Mouse (Mus musculus): Measurements from ENCODE around the gene Svs5. TPM values are rescaled to one million over a fixed set of nuclear protein-coding genes. Genes with fewer than 3 reads are reported as not detected.

The Svs5 gene
- polyA plus RNA-seq, 1 experiment: not detected

DNA sequence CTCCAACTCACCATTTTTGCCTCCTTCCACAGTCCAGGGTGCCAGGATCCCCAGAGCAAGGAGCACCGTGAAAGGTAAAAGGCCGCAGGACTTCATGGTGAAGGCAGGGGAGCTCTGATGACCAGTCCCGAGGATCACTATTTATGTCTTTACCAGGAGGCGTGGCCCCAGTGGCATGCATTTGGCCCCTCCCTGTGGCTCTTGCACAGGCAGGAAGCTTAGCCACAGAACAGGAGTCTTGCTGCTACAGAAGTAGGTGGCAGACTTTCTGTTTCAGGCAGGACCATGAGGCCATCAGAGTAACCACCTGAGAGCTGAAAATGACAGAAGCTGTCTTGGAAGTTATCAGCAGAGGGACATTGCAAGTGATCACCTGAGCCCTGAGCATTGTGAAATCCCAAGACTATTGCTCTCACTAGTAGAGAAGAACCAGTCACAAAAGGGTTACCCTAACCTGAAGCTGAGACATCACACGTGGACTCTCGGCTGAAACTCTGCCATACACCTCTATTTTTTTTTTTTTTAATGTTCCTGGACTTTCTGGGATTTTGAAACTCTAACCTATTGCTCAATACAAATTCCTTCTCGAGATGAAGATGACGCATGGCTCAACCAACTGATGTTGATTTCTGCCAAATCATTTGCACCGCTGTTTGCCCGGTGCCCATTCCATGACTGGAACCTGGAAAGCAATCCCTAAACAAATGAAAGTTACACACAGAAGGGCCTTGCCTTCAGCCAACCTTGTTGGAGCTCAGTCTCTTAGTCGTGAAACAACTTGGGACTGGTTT lies 23.8 kb downstream of the Svs5 start:
- TF ChIP-seq POLR2A (IDR thresholded peaks at IDR 0.05; ENCODE audit: extremely low read depth, insufficient read depth, low read length) (no peak), CTCF (IDR thresholded peaks at IDR 0.05; ENCODE audit: extremely low read depth, insufficient read depth, low read length) (no peak)
- Histone ChIP-seq H3K4me1 (ENCODE audit: control insufficient read depth, insufficient read depth, low read length) (no peaks in the 10 kb centered on the region), H3K27ac (ENCODE audit: insufficient read depth, low read length) (no peak overlapping the region), H3K4me3 (ENCODE audit: insufficient read depth, low read length) (no peak overlapping the region)

DNA sequence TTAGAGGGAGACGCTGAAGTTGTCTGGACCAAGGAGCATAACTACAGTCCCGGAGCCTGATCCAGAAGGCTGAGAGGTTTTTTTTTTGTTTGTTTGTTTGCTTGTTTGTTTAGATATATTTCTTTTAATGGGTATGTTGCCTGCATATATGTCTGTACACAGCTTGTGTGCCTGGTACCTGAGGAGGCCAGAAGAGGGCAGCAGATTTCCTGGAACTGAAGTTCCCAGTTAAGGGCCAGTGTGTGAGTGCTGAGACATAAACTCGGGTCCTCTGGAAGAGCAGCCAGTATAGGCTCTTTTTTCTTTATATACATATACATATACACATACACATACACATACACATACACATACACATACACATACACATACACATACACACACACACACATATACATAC lies 25.8 kb downstream of the Svs5 start:
- no peak for TF ChIP-seq POLR2A (IDR thresholded peaks at IDR 0.05; ENCODE audit: extremely low read depth, insufficient read depth, low read length)
- no peak for TF ChIP-seq CTCF (IDR thresholded peaks at IDR 0.05; ENCODE audit: extremely low read depth, insufficient read depth, low read length)
- no peaks in the 10 kb centered on the region for H3K4me1 ChIP-seq (ENCODE audit: control insufficient read depth, insufficient read depth, low read length)
- H3K4me3 ChIP-seq (ENCODE audit: insufficient read depth, low read length): no peak overlapping the region
- no peak overlapping the region for H3K27ac ChIP-seq (ENCODE audit: insufficient read depth, low read length)

DNA sequence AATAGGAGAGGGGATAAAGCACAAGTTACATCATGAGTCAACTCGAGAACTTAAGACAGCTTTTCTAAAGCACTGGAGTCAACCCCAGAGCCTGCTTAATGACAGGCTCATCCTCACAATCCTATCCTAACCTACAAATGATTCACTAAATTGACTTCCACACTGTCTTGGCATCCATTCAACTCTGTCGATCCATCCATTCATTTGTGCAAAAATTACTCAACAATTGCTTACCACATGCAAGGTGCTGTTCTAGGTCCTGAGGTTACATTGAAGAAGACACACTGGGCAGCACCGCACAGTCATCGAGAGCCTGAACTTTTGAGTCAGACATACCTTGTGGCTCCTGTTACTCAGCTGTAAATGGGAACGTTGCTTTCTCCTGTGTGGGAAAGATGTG lies 26.5 kb downstream of the Svs5 start:
- Histone ChIP-seq H3K4me1 (ENCODE audit: control insufficient read depth, insufficient read depth, low read length) (no peaks in the 10 kb centered on the region), H3K27ac (ENCODE audit: insufficient read depth, low read length) (no peak overlapping the region), H3K4me3 (ENCODE audit: insufficient read depth, low read length) (no peak overlapping the region)
- no peak for TF ChIP-seq CTCF (IDR thresholded peaks at IDR 0.05; ENCODE audit: extremely low read depth, insufficient read depth, low read length)
- TF ChIP-seq POLR2A (IDR thresholded peaks at IDR 0.05; ENCODE audit: extremely low read depth, insufficient read depth, low read length): no peak

DNA sequence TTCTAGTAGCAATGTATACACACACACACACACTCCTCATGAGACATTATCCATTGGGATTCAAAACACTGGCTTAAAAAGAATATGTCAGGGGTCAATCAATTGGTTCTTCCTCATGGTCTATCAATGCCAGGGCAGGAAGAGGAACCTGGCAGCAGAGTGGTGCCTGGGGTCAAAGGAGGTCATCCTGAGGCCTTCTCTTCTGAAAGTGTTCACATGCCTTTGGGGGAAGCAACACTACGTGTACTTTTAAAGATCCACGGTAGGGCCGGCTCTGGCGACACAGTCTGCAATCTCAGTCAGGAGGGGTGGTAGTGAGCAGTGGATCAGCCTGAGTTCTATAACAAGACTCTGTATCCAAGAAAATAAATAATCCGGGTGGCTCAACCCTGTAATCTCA lies 27.1 kb downstream of the Svs5 start:
- Histone ChIP-seq H3K27ac (ENCODE audit: insufficient read depth, low read length) (no peak overlapping the region), H3K4me1 (ENCODE audit: control insufficient read depth, insufficient read depth, low read length) (no peaks in the 10 kb centered on the region), H3K4me3 (ENCODE audit: insufficient read depth, low read length) (no peak overlapping the region)
- TF ChIP-seq POLR2A (IDR thresholded peaks at IDR 0.05; ENCODE audit: extremely low read depth, insufficient read depth, low read length) (no peak), CTCF (IDR thresholded peaks at IDR 0.05; ENCODE audit: extremely low read depth, insufficient read depth, low read length) (no peak)

DNA sequence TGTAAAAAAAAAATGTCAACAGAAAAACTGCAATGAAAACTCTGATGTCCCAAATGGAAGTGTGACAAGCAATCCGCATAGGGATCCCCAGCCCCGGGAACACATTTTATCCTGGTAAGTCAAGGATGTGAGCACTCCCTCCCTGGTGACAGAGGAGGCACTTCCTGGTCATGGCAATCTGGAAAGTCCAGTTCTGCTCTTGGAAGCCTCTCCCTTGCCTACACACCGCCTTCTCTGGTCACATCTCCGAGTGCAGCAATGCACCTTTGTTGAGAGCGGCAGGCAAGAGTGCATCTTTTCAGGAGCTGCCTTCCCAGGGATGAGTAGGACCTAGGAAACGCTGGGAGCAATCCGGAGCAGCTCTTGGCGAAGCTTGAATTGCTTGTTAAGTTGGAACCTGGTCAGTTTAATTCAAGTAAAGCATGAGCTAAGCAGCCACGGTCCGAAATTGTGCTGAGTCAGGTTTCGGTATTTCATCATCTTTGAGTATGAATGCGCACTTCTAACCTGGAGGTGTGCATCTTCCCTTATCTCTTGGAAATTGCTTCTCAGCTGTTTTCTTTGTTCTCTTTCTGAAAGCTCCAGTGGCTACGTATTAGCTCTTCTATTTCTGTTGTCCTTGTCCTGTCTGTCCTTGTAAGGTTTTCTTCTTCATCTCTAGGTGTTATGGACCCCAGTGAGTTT lies 28.6 kb downstream of the Svs5 start:
- TF ChIP-seq POLR2A (IDR thresholded peaks at IDR 0.05; ENCODE audit: extremely low read depth, insufficient read depth, low read length) (no peak), CTCF (IDR thresholded peaks at IDR 0.05; ENCODE audit: extremely low read depth, insufficient read depth, low read length) (no peak)
- Histone ChIP-seq H3K4me1 (ENCODE audit: control insufficient read depth, insufficient read depth, low read length) (no peaks in the 10 kb centered on the region), H3K27ac (ENCODE audit: insufficient read depth, low read length) (no peak overlapping the region), H3K4me3 (ENCODE audit: insufficient read depth, low read length) (no peak overlapping the region)

DNA sequence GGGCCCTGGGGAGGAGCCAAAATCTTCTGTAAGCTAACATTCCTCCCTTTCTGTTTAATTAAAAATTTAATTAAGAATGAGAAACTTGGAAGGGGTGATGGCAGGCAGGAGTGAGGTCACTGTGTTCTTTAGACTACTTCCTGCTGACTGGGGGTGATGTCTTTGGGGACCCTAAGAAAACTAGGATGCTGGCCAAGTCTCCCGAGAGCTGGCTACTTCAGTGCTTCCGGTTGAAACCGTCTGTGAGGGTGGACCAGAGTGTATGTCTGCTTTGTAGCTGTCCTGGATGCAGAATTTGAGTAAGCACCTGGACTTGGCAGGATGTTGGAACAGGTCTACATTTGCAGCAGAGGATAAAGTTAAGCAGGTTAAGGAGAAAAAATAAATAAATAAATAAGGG lies 34.4 kb downstream of the Svs5 start:
- no peak overlapping the region for H3K27ac ChIP-seq (ENCODE audit: insufficient read depth, low read length)
- no peak overlapping the region for H3K4me3 ChIP-seq (ENCODE audit: insufficient read depth, low read length)
- no peak for TF ChIP-seq POLR2A (IDR thresholded peaks at IDR 0.05; ENCODE audit: extremely low read depth, insufficient read depth, low read length)
- TF ChIP-seq CTCF (IDR thresholded peaks at IDR 0.05; ENCODE audit: extremely low read depth, insufficient read depth, low read length): no peak
- H3K4me1 ChIP-seq (ENCODE audit: control insufficient read depth, insufficient read depth, low read length): no peaks in the 10 kb centered on the region

DNA sequence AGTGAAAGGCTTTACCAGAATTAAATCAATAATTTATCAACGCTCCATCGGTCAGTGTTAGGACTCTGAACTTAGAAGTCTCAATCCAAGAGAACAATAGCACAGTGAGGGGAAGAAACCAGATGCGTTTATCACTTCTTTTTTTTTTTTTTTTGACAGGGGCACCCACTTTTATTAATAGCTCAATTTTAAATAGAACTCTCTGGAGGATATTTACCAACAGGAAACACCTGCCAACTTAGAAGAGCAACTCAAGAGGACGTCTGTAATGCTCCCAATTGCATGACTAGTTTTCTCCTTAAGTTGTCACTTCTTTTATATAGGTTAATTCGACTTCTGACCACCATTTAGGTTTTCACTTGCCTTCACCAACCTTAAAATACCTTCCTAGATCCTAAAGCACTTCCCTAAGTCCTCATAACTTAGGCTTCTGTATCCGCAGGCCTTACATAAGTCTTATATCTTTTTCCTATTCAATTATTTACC lies 36.1 kb downstream of the Svs5 start:
- no peaks in the 10 kb centered on the region for H3K4me1 ChIP-seq (ENCODE audit: control insufficient read depth, insufficient read depth, low read length)
- TF ChIP-seq CTCF (IDR thresholded peaks at IDR 0.05; ENCODE audit: extremely low read depth, insufficient read depth, low read length) (no peak), POLR2A (IDR thresholded peaks at IDR 0.05; ENCODE audit: extremely low read depth, insufficient read depth, low read length) (no peak)
- H3K4me3 ChIP-seq (ENCODE audit: insufficient read depth, low read length): no peak overlapping the region
- H3K27ac ChIP-seq (ENCODE audit: insufficient read depth, low read length): no peak overlapping the region

DNA sequence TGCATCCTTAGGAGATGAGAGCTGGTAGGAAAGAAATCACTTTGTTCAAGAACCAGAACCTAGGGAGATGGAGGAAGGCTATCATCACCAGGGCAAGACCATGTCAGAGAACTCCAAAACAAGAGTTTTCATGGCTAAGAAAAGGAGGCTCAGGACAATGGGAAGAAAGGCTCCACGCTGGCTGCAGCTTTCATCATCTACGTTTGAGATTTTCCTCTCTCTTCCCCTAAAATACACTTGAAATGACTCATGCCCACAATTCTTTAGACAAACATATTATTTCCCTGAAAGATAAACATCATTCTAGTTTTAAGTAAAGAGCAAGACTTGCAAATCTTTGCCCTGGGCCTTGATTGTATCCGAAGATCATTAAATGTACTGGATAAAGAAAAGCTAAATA lies 38.8 kb downstream of the Svs5 start:
- no peak overlapping the region for H3K4me3 ChIP-seq (ENCODE audit: insufficient read depth, low read length)
- TF ChIP-seq CTCF (IDR thresholded peaks at IDR 0.05; ENCODE audit: extremely low read depth, insufficient read depth, low read length) (no peak), POLR2A (IDR thresholded peaks at IDR 0.05; ENCODE audit: extremely low read depth, insufficient read depth, low read length) (no peak)
- no peaks in the 10 kb centered on the region for H3K4me1 ChIP-seq (ENCODE audit: control insufficient read depth, insufficient read depth, low read length)
- no peak overlapping the region for H3K27ac ChIP-seq (ENCODE audit: insufficient read depth, low read length)

DNA sequence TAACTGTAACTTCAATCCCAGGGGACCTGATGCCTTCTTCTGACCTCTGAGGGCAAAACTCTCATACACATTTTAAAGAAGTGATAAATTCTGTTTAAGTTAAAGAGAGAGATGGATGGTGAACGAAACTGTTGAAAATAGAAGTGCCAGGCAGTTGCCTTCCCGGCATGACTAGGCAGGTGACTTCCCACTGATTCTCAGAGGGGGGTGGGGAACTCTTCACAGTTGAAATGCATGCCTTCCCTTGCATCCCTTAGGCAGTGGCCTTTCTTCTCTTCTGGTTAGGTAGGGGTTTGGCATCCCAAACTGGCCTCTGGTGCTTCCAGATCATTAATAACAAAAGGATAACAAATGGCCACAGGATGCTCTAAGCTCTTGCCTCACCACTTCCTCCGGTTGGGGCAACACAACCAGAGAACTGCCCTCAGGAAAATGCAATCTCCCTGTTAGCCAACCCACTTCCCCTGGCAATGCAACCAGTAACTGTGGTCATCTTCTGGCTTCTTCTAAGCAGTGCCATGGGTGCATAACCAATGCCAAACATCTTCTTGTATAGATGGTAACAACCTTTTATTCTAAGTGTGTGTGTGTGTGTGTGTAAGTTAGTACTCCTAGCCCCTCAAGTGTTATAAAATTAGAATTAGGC lies 40.0 kb downstream of the Svs5 start:
- Histone ChIP-seq H3K27ac (ENCODE audit: insufficient read depth, low read length) (no peak overlapping the region), H3K4me1 (ENCODE audit: control insufficient read depth, insufficient read depth, low read length) (no peaks in the 10 kb centered on the region), H3K4me3 (ENCODE audit: insufficient read depth, low read length) (no peak overlapping the region)
- no peak for TF ChIP-seq POLR2A (IDR thresholded peaks at IDR 0.05; ENCODE audit: extremely low read depth, insufficient read depth, low read length)

Measured in cortical plate, adult 2 months (tissue).